Mouse (Mus musculus) c-Kit-positive CD71-negative TER-119-negative erythroid progenitor cells, embryonic 14.5 days (primary cell): ENCODE data around the gene Dhrs4.

Experiments
- DNase-seq: peaks from one replicate; pipeline ENCODE4 v3.0.0-alpha.2; 2013; ENCODE audit warnings: low read depth

The Dhrs4 gene

GRCm38 (mm10) chr14:55536116-55536745 lies 57.7 kb downstream of the Dhrs4 start:
- DNase-seq = no peak
